Mouse (Mus musculus) spleen, adult 18-20 months (tissue): ENCODE data around the gene Cmya5.
A peak's percentile ranks its signal among the peaks of the same experiment; 100 is the strongest.
"Not testable (repeated sequence)": the region's sequence is repeated elsewhere in the genome, so short reads cannot be mapped to it uniquely, and the experiment has no call there.

Source experiments
- DNase-seq, 2 experiments: peaks; one replicate each; pipeline ENCODE4 v3.0.0; 2022; ENCODE audit warnings: mixed read lengths in 2 of 2

Gene Cmya5

GRCm38 (mm10) chr13:93117241-93117640 is 27.3 kb downstream of the Cmya5 start:
- DNase-seq, result no peak

GRCm38 (mm10) chr13:93102340-93103090 is 42.0 kb downstream of the Cmya5 start:
- DNase-seq, result no peak

- no peak for DNase-seq
Measured at GRCm38 (mm10) chr13:93098596-93098995, 45.9 kb downstream of the Cmya5 start.

- no peak for DNase-seq
Measured at GRCm38 (mm10) chr13:93096643-93097042, 47.9 kb downstream of the Cmya5 start.

GRCm38 (mm10) chr13:93095097-93095791 is 49.3 kb downstream of the Cmya5 start:
- no peak for DNase-seq

GRCm38 (mm10) chr13:93094204-93094935 is 50.2 kb downstream of the Cmya5 start:
- peak; percentile 55 for DNase-seq

GRCm38 (mm10) chr13:93093697-93094096 is 50.8 kb downstream of the Cmya5 start:
- no peak for DNase-seq

GRCm38 (mm10) chr13:93092916-93093429 is 51.6 kb downstream of the Cmya5 start:
- DNase-seq, result no peak

- no peak for DNase-seq
Measured at GRCm38 (mm10) chr13:93091866-93092455, 52.6 kb downstream of the Cmya5 start.

- no peak for DNase-seq
Measured at GRCm38 (mm10) chr13:93091176-93091575, 53.3 kb downstream of the Cmya5 start.

GRCm38 (mm10) chr13:93089481-93089880 is 55.0 kb downstream of the Cmya5 start:
- no peak for DNase-seq

GRCm38 (mm10) chr13:93085711-93086110 is 58.8 kb downstream of the Cmya5 start:
- no peak for DNase-seq

GRCm38 (mm10) chr13:93082324-93082723 is 62.2 kb downstream of the Cmya5 start:
- DNase-seq, result not testable (repeated sequence)

- DNase-seq, result no peak
Measured at GRCm38 (mm10) chr13:93080859-93081258, 63.7 kb downstream of the Cmya5 start.

- DNase-seq, result no peak
Measured at GRCm38 (mm10) chr13:93074147-93074641, 70.3 kb downstream of the Cmya5 start.

- DNase-seq, result no peak
Measured at GRCm38 (mm10) chr13:93073595-93073994, 70.9 kb downstream of the Cmya5 start.

- no peak for DNase-seq
Measured at GRCm38 (mm10) chr13:93072871-93073411, 71.6 kb downstream of the Cmya5 start.

- no peak for DNase-seq
Measured at GRCm38 (mm10) chr13:93070406-93070805, 74.1 kb downstream of the Cmya5 start.

- DNase-seq, result no peak
Measured at GRCm38 (mm10) chr13:93069481-93069880, 75.0 kb downstream of the Cmya5 start.

GRCm38 (mm10) chr13:93068353-93068752 is 76.2 kb downstream of the Cmya5 start:
- no peak for DNase-seq

GRCm38 (mm10) chr13:93062860-93063636 is 81.5 kb downstream of the Cmya5 start:
- no peak for DNase-seq

GRCm38 (mm10) chr13:93061311-93061710 is 83.2 kb downstream of the Cmya5 start:
- DNase-seq, result no peak
